Mouse (Mus musculus): ENCODE data around the gene Gm49711.
"Not testable (repeated sequence)": the region's sequence is repeated elsewhere in the genome, so short reads cannot be mapped to it uniquely, and the experiment has no call there.

Gm49711 gene

GRCm38 (mm10) chr16:92064801-92065200 is 6.7 kb downstream of the Gm49711 start:
- no peak for DNase-seq

- no peak for DNase-seq
Observed at GRCm38 (mm10) chr16:92070338-92070737, 12.2 kb downstream of the Gm49711 start.

- no peak for DNase-seq
Observed at GRCm38 (mm10) chr16:92076797-92077196, 18.7 kb downstream of the Gm49711 start.

- DNase-seq: no peak
Observed at GRCm38 (mm10) chr16:92083771-92084453, 25.8 kb downstream of the Gm49711 start.

- no peak for DNase-seq
Observed at GRCm38 (mm10) chr16:92089225-92089624, 31.1 kb downstream of the Gm49711 start.

- DNase-seq: no peak
Observed at GRCm38 (mm10) chr16:92091876-92092275, 33.8 kb downstream of the Gm49711 start.

GRCm38 (mm10) chr16:92098351-92099051 is 40.4 kb downstream of the Gm49711 start:
- DNase-seq: no peak

GRCm38 (mm10) chr16:92099598-92099997 is 41.5 kb downstream of the Gm49711 start:
- DNase-seq: no peak

GRCm38 (mm10) chr16:92100111-92100510 is 42.0 kb downstream of the Gm49711 start:
- peak; percentile 31 for DNase-seq

GRCm38 (mm10) chr16:92102115-92102514 is 44.0 kb downstream of the Gm49711 start:
- no peak for DNase-seq

- not testable (repeated sequence) for DNase-seq
Observed at GRCm38 (mm10) chr16:92102931-92103330, 44.8 kb downstream of the Gm49711 start.

GRCm38 (mm10) chr16:92103572-92104331 is 45.6 kb downstream of the Gm49711 start:
- DNase-seq: no peak

GRCm38 (mm10) chr16:92104332-92104590 is 46.1 kb downstream of the Gm49711 start:
- no peak for DNase-seq

GRCm38 (mm10) chr16:92104951-92105350 is 46.8 kb downstream of the Gm49711 start:
- no peak for DNase-seq

- DNase-seq: no peak
Observed at GRCm38 (mm10) chr16:92105631-92106030, 47.5 kb downstream of the Gm49711 start.

GRCm38 (mm10) chr16:92107346-92107745 is 49.2 kb downstream of the Gm49711 start:
- no peak for DNase-seq

GRCm38 (mm10) chr16:92114706-92115241 is 56.7 kb downstream of the Gm49711 start:
- peak; percentile 44 for DNase-seq

- DNase-seq: peak; percentile 63
Observed at GRCm38 (mm10) chr16:92115611-92116421, 57.7 kb downstream of the Gm49711 start.

- no peak for DNase-seq
Observed at GRCm38 (mm10) chr16:92117337-92118209, 59.5 kb downstream of the Gm49711 start.

GRCm38 (mm10) chr16:92119013-92119515 is 60.9 kb downstream of the Gm49711 start:
- no peak for DNase-seq

- DNase-seq: no peak
Observed at GRCm38 (mm10) chr16:92120899-92121531, 62.9 kb downstream of the Gm49711 start.

All from right cerebral cortex, postnatal 4 days (tissue).